Mouse (Mus musculus) neural tube, embryonic 12.5 days (tissue): ENCODE data around the gene Lgals3bp. TPM values are rescaled to one million over a fixed set of nuclear protein-coding genes. Genes with fewer than 3 reads are reported as not detected.

Source experiments
- ATAC-seq: fragments of 200-750 bp; cut with Nextera tagmentation; 2 replicates; pipeline ENCODE4 v1.8.0; 2017; ENCODE audit warnings: low read depth, mild to moderate bottlenecking, moderate TSS enrichment, moderate library complexity; ENCODE audit not compliant: low FRiP score
- H3K27ac ChIP-seq: fragments of 300-500 bp; sonication (generic); 2 replicates; pipeline ENCODE4 v1.5.1; 2016
- H3K27me3 ChIP-seq: fragments of 300-500 bp; sonication (generic); replicated peaks from 2 replicates; pipeline ENCODE4 v1.6.1; 2016; ENCODE audit warnings: mild to moderate bottlenecking
- H3K36me3 ChIP-seq: fragments of 300-500 bp; sonication (generic); 2 replicates; pipeline ENCODE4 v1.6.1; 2016; ENCODE audit warnings: mild to moderate bottlenecking
- H3K4me1 ChIP-seq: fragments of 300-500 bp; sonication (generic); 2 replicates; pipeline ENCODE4 v1.6.1; 2016
- H3K4me2 ChIP-seq: fragments of 300-500 bp; sonication (generic); replicated peaks from 2 replicates; pipeline ENCODE4 v1.6.1; 2016; ENCODE audit warnings: mild to moderate bottlenecking
- H3K4me3 ChIP-seq: fragments of 300-500 bp; sonication (generic); 2 replicates; pipeline ENCODE4 v1.5.1; 2016
- H3K9ac ChIP-seq: fragments of 300-500 bp; sonication (generic); 2 replicates; pipeline ENCODE4 v1.6.1; 2016; ENCODE audit warnings: mild to moderate bottlenecking
- H3K9me3 ChIP-seq: fragments of 300-500 bp; sonication (generic); 2 replicates; pipeline ENCODE4 v1.6.1; 2016; ENCODE audit warnings: mild to moderate bottlenecking
- WGBS: fragments of 180-500 bp; shearing (Covaris S2); methylation state at CpG from one replicate; pipeline ENCODE4 v1.1.7; 2016; 5-methylcytosine and 5-hydroxymethylcytosine counted together
- polyA plus RNA-seq: library from polyadenylated mRNA; unstranded; fragments of >200 nt; fragmentation: Nextera tagmentation; extraction: Ambion mirVana; gene quantifications from 2 replicates; pipeline ENCODE4 v1.2.1, GENCODE M21; 2016

Lgals3bp gene
- 1.4 and 2.0 TPM in 2 replicates for polyA plus RNA-seq

- Histone ChIP-seq H3K4me1 (peaks cover 6% of the 10 kb centered on the region; the same call in 1 of the 2 replicates), H3K4me3 (no peak within 1 kb of the TSS), H3K27ac (no peak within 1 kb of the TSS), H3K9me3 (no peaks in the 10 kb centered on the region), H3K9ac (no peak within 1 kb of the TSS), H3K27me3 (no peaks in the 10 kb centered on the region), H3K36me3 (peaks cover 13% of the 10 kb centered on the region), H3K4me2 (no peak within 1 kb of the TSS)
- 65% methylated on average over 7 of the region's 7 CpGs for WGBS
- ATAC-seq = no peak
These were observed at the start of gene Lgals3bp for GRCm38 (mm10) chr11:118401760-118402280. TSS of gene Lgals3bp (minus strand) at chr11:118402092.

GRCm38 (mm10) chr11:118451211-118451610, 49.3 kb upstream of the Lgals3bp start:
- WGBS = 88% methylated on average over 6 of the region's 6 CpGs
- Histone ChIP-seq H3K4me2 (no peak overlapping the region), H3K9ac (no peak overlapping the region), H3K4me1 (no peaks in the 10 kb centered on the region), H3K4me3 (no peak overlapping the region), H3K36me3 (no peaks in the 10 kb centered on the region), H3K27me3 (no peaks in the 10 kb centered on the region), H3K27ac (no peak overlapping the region), H3K9me3 (no peaks in the 10 kb centered on the region)
- no peak for ATAC-seq

DNA sequence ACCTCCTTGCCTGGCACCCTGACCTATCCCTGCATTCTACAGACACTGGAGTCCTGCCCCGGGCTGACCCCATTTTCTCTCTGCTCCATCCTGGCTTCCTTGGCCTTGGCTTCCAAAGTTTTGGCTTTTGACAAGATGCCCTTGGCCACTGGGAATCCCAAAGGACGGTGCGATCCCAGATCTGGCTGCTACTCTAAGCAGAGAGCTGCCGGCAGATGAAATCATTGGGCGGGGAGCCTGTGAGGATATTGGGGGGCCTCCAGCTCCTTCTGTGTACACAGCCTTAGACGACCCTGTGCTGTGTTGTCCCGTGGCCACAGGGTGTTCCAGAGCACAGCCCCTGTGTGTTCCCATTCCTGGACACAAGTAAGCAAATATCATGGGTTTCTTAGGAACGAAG, 46.5 kb upstream of the Lgals3bp start:
- WGBS = 91% methylated on average over 8 of the region's 8 CpGs
- ATAC-seq = no peak
- Histone ChIP-seq H3K4me3 (no peak overlapping the region), H3K36me3 (no peaks in the 10 kb centered on the region), H3K9ac (no peak overlapping the region), H3K27me3 (peaks cover 4% of the 10 kb centered on the region), H3K4me1 (no peaks in the 10 kb centered on the region), H3K4me2 (no peak overlapping the region), H3K9me3 (no peaks in the 10 kb centered on the region), H3K27ac (no peak overlapping the region)

- no peaks in the 10 kb centered on the region for H3K36me3 ChIP-seq
- no peak overlapping the region for H3K4me3 ChIP-seq
- H3K9ac ChIP-seq = no peak overlapping the region
- no peaks in the 10 kb centered on the region for H3K4me1 ChIP-seq
- no peak overlapping the region for H3K27ac ChIP-seq
- no peak for ATAC-seq
- H3K4me2 ChIP-seq = no peak overlapping the region
- H3K27me3 ChIP-seq = peaks cover 4% of the 10 kb centered on the region
- WGBS = 60% methylated on average over 4 of the region's 4 CpGs
- H3K9me3 ChIP-seq = no peaks in the 10 kb centered on the region
These were observed 45.5 kb upstream of the Lgals3bp start for GRCm38 (mm10) chr11:118447346-118447745.

DNA sequence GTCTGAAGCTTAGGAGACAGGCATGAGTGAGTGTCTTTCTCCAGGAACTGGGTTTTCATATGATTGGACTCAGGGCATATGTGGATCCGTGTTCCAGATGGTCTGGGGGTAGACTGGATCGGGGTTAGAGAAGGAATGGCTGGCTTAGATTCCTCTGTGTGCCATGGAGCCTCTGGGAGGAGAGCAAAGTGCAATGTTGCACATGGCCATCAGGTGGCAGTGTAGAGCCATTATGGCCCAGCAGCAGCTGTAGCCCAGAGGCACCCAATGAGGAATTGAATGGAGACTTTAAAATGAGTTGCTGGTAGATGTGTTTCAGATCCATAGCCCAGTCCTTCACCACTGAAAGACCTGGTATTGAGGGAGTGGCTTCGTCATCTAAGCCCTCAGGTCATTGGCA, 44.0 kb upstream of the Lgals3bp start:
- Histone ChIP-seq H3K4me3 (no peak overlapping the region), H3K9ac (no peak overlapping the region), H3K9me3 (no peaks in the 10 kb centered on the region), H3K27ac (no peak overlapping the region), H3K4me1 (no peaks in the 10 kb centered on the region), H3K36me3 (no peaks in the 10 kb centered on the region), H3K4me2 (no peak overlapping the region), H3K27me3 (peaks cover 4% of the 10 kb centered on the region)
- WGBS = 15% methylated on average over 3 of the region's 3 CpGs
- peak; percentile 53; the same call in 1 of the 2 replicates for ATAC-seq

DNA sequence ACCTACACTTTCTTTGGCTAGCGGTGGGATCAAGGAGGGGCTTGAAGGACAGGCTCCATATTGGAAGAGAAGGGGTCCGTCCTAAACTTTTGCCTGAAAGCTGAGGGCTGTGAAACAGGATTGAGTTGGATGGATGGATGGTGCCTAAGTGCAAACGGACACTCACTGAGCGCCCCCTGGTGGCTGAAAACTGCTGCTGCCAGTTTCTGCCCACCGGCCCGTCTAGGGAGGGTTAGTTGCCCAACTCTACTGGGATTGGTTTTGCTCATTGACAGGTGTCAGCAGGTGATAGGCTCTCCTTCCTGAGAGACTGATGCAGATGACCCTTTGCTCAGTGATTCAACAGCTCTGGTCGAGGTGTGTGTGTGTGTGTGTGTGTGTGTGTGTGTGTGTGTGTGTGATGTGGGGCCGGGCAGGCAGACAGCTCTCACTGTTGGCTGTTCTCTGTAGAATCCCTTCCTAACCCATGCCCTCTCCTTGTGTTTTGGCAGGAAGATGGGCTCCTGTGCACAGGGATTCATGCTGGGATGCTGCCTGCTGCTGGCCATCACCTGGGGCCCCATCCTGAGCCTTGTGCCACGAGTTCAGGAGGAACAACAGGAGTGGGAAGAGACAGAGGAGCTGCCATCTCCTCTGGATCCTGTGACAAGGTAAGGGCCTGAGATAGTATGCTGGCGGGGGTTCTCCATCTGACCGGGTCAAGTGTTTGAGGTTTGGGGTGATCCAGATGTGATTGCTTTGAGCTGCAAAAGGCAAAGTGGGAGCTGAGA, 41.5 kb upstream of the Lgals3bp start:
- no peak overlapping the region for H3K4me2 ChIP-seq
- H3K27me3 ChIP-seq = peaks cover 4% of the 10 kb centered on the region
- H3K9ac ChIP-seq = no peak overlapping the region
- no peak for ATAC-seq
- no peak overlapping the region for H3K27ac ChIP-seq
- WGBS = 32% methylated on average over 11 of the region's 11 CpGs
- no peaks in the 10 kb centered on the region for H3K36me3 ChIP-seq
- H3K9me3 ChIP-seq = no peaks in the 10 kb centered on the region
- H3K4me3 ChIP-seq = no peak overlapping the region
- H3K4me1 ChIP-seq = peaks cover 14% of the 10 kb centered on the region

DNA sequence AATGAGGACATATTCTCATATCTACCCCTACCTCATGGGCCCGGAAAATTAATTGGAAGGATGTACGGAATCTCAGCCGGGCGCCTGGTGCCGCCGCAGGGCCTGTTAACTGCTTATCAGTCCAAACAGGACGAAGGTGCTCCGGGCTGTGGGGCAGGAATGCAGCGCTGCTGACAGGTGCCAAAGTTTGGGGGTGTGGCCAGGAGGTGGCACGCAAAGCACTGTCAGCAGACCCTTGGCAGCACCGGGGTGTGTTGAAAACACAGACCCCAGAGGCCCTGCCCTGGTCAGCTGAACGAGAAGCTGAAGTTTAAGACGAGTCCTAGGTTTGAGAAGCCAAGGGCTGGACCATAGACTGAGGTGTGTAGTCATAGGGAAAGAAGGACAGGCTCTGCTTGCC, 40.8 kb upstream of the Lgals3bp start:
- H3K4me1 ChIP-seq = peaks cover 19% of the 10 kb centered on the region
- ATAC-seq = no peak
- no peaks in the 10 kb centered on the region for H3K9me3 ChIP-seq
- H3K4me3 ChIP-seq = no peak overlapping the region
- WGBS = 83% methylated on average over 13 of the region's 13 CpGs
- no peak overlapping the region for H3K27ac ChIP-seq
- no peaks in the 10 kb centered on the region for H3K36me3 ChIP-seq
- no peak overlapping the region for H3K9ac ChIP-seq
- H3K4me2 ChIP-seq = no peak overlapping the region
- H3K27me3 ChIP-seq = peaks cover 4% of the 10 kb centered on the region

- no peak overlapping the region; the same call in 1 of the 2 replicates for H3K9ac ChIP-seq
- H3K4me1 ChIP-seq = peaks cover 30% of the 10 kb centered on the region
- H3K4me3 ChIP-seq = no peak overlapping the region
- 18% methylated on average over 11 of the region's 11 CpGs for WGBS
- no peaks in the 10 kb centered on the region for H3K27me3 ChIP-seq
- peak overlapping the region; percentile 20 for H3K4me2 ChIP-seq
- peak overlapping the region; percentile 68; the same call in 1 of the 2 replicates for H3K27ac ChIP-seq
- H3K36me3 ChIP-seq = no peaks in the 10 kb centered on the region
- ATAC-seq = peak; percentile 57; the same call in 1 of the 2 replicates
- no peaks in the 10 kb centered on the region for H3K9me3 ChIP-seq
These were observed 36.9 kb upstream of the Lgals3bp start for GRCm38 (mm10) chr11:118438665-118439414.

DNA sequence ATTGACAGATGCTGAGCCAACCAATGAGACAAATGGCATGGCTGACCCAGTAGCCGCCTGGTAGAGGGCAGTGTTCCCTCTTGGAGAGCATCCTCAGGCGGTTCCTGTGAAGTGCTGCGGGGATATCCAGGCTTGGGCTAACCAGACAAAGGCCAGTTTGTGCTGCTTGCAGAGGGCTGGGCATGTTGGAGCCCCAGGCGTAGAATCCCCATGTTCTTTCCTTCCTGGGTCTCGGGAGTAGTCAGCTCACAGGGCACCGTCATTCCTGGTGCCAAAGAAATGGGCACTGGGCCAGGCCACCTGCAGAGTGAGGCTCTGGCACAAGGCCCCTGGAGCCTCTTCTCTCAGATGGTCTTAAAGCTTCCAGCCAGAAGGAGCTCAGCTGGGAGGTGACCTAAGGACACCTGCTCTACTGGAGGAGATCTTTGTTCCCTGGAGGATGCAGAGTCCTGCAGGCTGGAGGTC, 34.6 kb upstream of the Lgals3bp start:
- no peaks in the 10 kb centered on the region for H3K36me3 ChIP-seq
- peaks cover 34% of the 10 kb centered on the region for H3K4me1 ChIP-seq
- H3K4me3 ChIP-seq = no peak overlapping the region
- H3K9ac ChIP-seq = no peak overlapping the region
- WGBS = 33% methylated on average over 6 of the region's 6 CpGs
- H3K27me3 ChIP-seq = no peaks in the 10 kb centered on the region
- no peak for ATAC-seq
- no peaks in the 10 kb centered on the region for H3K9me3 ChIP-seq
- H3K27ac ChIP-seq = no peak overlapping the region
- no peak overlapping the region for H3K4me2 ChIP-seq

DNA sequence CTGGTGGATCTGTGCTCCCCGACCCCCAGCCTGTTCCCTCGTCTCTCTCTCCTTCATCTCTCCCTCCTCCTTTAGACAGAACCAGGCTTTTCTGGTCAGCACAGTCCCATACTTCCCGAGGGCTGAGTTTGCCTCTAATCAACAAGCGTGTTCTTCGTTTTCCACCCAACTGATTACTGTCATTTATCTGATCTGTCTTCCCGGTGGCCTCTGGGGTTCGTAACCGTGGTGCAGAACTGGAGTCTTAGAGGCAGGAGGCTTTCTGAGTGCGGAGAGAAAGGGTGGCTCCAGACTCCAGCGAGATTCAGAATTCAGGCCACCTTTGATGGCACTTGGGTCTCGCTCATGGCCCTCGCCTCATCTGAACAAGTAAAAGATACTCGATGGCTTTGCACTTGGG, 32.2 kb upstream of the Lgals3bp start:
- WGBS = 50% methylated on average over 13 of the region's 13 CpGs
- Histone ChIP-seq H3K4me3 (no peak overlapping the region), H3K27ac (no peak overlapping the region), H3K4me1 (peaks cover 31% of the 10 kb centered on the region), H3K9ac (no peak overlapping the region), H3K27me3 (no peaks in the 10 kb centered on the region), H3K4me2 (0 out of 2 replicates have a peak overlapping the region, but pooled peaks have one; percentile 2), H3K9me3 (no peaks in the 10 kb centered on the region), H3K36me3 (no peaks in the 10 kb centered on the region)
- no peak for ATAC-seq

DNA sequence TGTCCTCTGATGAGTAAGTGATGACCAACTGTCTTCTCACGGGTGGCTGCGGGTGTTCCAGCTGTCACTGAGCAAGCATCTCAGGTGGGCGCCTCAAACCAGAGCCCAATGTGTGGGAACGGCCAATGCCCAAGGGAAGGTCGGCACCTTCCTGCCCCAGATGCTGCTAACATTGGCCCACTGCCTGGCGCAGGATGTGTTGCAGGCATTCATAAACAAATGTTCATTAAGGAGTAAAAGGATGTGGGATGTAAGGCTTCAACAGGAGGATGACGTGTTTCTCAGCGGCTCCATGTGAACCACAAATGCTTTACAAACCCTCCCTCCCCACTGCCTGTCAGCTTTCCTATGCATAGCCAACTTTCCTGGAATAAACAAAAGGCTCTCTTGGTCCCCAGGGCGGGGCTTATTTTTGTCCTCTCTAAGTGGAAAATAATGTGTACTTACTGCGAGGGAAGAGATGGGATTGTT, 31.5 kb upstream of the Lgals3bp start:
- 76% methylated on average over 10 of the region's 10 CpGs for WGBS
- Histone ChIP-seq H3K9ac (no peak overlapping the region), H3K9me3 (no peaks in the 10 kb centered on the region), H3K4me3 (no peak overlapping the region), H3K36me3 (no peaks in the 10 kb centered on the region), H3K4me1 (peaks cover 31% of the 10 kb centered on the region), H3K4me2 (0 out of 2 replicates have a peak overlapping the region, but pooled peaks have one; percentile 2), H3K27ac (no peak overlapping the region), H3K27me3 (0 out of 2 replicates have a peak, but pooled peaks cover 3% of the 10 kb centered on the region)
- no peak for ATAC-seq
